Mouse (Mus musculus): ENCODE measurements around the gene Lmf1. TPM values are rescaled to one million over a fixed set of nuclear protein-coding genes. Genes with fewer than 3 reads are reported as not detected.
A peak's percentile ranks its signal among the peaks of the same experiment; 100 is the strongest.

Gene Lmf1
- total and polyA plus RNA-seq, 2 experiments from 2014 or later, result 19.8 to 27.6 TPM

DNA sequence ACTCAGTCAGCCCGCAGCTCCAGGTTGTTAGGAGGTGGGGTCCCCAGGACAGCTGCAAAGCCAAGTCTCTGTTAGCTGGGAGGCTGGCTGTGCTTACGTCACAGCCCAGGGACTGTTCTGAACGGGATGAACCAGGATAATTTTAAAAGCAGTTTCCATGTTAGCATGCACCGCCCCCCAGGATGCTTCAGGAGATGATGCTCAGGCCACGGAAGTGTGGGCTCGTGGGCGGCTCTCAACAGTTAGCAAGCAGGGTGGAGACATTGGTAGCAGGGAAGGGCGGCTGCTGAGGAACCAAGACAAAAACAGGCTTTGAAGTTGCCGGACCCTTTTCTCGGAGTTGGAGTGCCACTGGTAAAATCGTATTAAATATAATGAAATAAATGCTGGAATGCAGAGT, 45.0 kb downstream of the Lmf1 start:
- DNase-seq (ENCODE audit: low spot score), result no peak
- H3K36me3 ChIP-seq (ENCODE audit: insufficient read depth, low read length), result no peaks in the 10 kb centered on the region
- no peaks in the 10 kb centered on the region; the same call in 1 of the 2 replicates for H3K4me1 ChIP-seq (ENCODE audit: insufficient read depth, low read length)
- no peak overlapping the region for H3K9ac ChIP-seq (replicated peaks; ENCODE audit: low read length, poor library complexity, severe bottlenecking)
- TF ChIP-seq CTCF (IDR thresholded peaks at IDR 0.05), result no peak
- no peak for ATAC-seq (ENCODE audit: low FRiP score)
- 53% methylated on average over 11 of the region's 11 CpGs for WGBS
- H3K27me3 ChIP-seq (ENCODE audit: insufficient read depth, low read length), result no peaks in the 10 kb centered on the region
- no peaks in the 10 kb centered on the region for H3K9me3 ChIP-seq (ENCODE audit: low read length)
- H3K4me2 ChIP-seq (ENCODE audit: low read depth, low read length, poor library complexity, severe bottlenecking), result no peak overlapping the region
- no peak overlapping the region for H3K27ac ChIP-seq (ENCODE audit: low read depth, low read length)
- H3K4me3 ChIP-seq (ENCODE audit: low read depth, low read length), result no peak overlapping the region

DNA sequence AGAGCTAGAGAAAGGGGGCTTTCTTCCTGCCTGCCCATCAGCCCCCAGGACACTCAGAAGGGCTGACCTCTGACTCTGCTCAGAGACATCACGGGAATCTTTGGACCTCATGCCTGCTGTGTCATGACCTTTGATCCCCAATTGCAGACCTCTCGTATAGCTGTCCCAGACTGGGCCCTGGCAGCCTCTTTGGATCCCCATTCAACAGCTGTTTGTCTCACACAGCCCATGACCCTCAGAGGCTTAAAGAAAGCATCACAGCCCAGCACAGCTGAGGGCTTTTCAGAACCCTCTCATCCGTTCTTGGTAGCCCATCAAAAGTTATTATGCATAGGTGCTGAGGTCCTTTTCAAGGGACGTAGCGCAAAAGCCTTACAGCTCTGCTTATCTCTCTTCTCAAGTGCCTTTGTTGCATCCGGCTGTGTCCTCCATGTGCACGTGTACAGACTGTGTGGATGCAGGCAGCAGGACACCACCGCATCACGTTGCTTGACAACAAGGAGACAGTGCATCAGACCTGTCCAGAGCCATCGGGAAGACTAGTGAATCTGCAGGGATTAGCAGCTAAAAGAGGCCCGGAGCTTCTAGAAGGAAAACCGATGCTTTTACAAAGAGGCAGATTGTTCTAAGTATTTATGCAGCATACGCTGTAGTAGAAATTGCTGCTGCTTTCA, 45.7 kb downstream of the Lmf1 start:
- DNase-seq (ENCODE audit: low spot score), result no peak
- no peak overlapping the region; the same call in 1 of the 2 replicates for H3K9ac ChIP-seq (replicated peaks; ENCODE audit: low read length, poor library complexity, severe bottlenecking)

DNA sequence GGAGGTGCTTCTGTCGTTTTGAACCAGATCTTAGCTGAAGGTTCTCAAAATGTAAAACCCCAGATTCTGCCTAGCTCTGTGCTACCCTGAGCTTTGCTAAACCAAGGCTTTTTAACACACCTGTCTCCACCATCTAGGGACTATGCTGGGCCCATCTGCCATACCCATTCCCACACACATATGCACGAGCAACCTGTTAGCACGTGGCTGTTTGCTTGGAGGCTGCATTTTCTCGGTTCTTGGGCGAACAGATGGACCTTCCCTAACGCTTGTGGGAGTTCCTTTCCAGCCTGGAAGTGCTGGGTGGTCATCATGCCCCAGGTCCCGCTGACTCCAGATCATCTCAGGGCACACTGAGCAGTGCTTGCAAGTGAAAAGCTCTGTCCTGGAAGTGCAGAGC, 46.4 kb downstream of the Lmf1 start:
- H3K9ac ChIP-seq (replicated peaks; ENCODE audit: low read length, poor library complexity, severe bottlenecking), result no peak overlapping the region
- no peaks in the 10 kb centered on the region for H3K27me3 ChIP-seq (ENCODE audit: insufficient read depth, low read length)
- H3K4me1 ChIP-seq (ENCODE audit: insufficient read depth, low read length), result no peaks in the 10 kb centered on the region; the same call in 1 of the 2 replicates
- WGBS, result 81% methylated on average over 7 of the region's 7 CpGs
- H3K27ac ChIP-seq (ENCODE audit: low read depth, low read length), result peak overlapping the region; percentile 18; the same call in 1 of the 2 replicates
- no peaks in the 10 kb centered on the region for H3K36me3 ChIP-seq (ENCODE audit: insufficient read depth, low read length)
- ATAC-seq (ENCODE audit: low FRiP score), result no peak
- no peak for TF ChIP-seq CTCF (IDR thresholded peaks at IDR 0.05)
- no peaks in the 10 kb centered on the region for H3K9me3 ChIP-seq (ENCODE audit: low read length)
- no peak for DNase-seq (ENCODE audit: low spot score)
- H3K4me3 ChIP-seq (ENCODE audit: low read depth, low read length), result no peak overlapping the region
- H3K4me2 ChIP-seq (ENCODE audit: low read depth, low read length, poor library complexity, severe bottlenecking), result no peak overlapping the region

More for the DNA sequence above, 45.7 kb downstream of the Lmf1 start:
- 24% methylated on average over 13 of the region's 13 CpGs for WGBS
- Histone ChIP-seq H3K9me3 (ENCODE audit: low read length) (no peaks in the 10 kb centered on the region), H3K4me2 (ENCODE audit: low read depth, low read length, poor library complexity, severe bottlenecking) (no peak overlapping the region), H3K4me3 (ENCODE audit: low read depth, low read length) (no peak overlapping the region), H3K27ac (ENCODE audit: low read depth, low read length) (peak overlapping the region; percentile 18; the same call in 1 of the 2 replicates), H3K27me3 (ENCODE audit: insufficient read depth, low read length) (no peaks in the 10 kb centered on the region), H3K4me1 (ENCODE audit: insufficient read depth, low read length) (no peaks in the 10 kb centered on the region; the same call in 1 of the 2 replicates), H3K36me3 (ENCODE audit: insufficient read depth, low read length) (no peaks in the 10 kb centered on the region)
- TF ChIP-seq CTCF (IDR thresholded peaks at IDR 0.05), result no peak
- no peak for ATAC-seq (ENCODE audit: low FRiP score)

DNA sequence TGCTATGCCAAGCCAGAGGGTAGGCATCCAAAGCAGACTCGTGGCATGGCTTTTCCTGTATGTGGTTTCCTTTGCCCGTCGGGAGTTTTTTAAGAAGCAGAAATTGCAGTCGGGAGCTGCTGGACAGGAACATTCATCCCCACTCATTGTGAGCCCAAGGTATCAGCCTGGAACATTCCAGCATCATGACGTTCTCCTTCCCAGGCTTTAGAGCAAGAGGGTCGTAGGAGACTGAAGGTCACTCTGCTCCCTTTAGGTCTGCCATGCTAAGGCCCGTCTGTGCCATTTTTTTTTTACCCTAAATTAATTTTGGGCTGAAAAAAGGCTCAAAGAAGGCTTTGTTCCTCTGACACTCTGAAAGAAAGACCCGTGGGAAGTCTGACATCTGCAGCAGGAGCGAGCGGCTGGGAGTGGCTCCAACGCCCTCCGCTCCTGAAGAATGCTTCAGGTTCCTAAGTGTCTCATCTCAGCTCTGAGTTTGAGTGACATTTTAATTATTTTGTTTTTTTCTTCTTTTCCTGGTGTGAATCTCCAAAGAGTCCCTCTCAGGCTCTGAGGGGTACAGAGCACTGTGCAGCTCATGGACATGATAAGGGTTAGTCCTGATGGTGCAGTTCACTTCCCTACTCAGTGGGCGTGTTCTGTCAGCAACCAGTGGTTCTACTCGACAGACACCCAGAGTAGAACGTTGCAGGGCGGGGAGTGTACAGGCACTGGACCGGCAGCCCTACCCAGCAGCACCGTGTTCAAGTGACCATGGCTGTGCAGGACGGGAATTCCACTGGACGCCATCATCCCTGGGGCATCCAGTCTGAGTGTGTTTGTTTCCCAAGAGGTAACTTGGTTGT, 47.5 kb downstream of the Lmf1 start:
- WGBS, result 46% methylated on average over 20 of the region's 20 CpGs
- DNase-seq (ENCODE audit: low spot score), result no peak

DNA sequence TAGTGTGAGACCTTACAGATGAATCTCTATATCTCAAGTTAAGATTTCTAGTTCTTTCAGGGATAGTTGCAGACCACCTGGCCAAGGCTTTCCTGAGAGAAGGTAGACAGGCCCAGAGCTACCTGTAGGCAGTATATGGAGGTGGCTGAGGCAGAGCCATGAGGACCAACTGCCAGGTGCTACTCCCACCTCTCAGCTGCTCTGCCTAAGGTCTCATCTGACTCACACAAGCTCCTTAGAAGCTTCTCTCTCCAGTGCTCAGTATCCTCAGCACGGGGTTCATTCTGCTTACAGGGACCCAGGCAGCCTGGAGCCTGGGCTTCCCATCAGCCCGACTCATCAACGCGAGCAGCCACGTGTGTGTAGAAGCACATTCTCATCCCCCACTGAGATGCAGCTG, 51.4 kb downstream of the Lmf1 start:
- DNase-seq (ENCODE audit: low spot score) (no peak), ATAC-seq (ENCODE audit: low FRiP score) (no peak)
- Histone ChIP-seq H3K4me1 (ENCODE audit: insufficient read depth, low read length) (no peaks in the 10 kb centered on the region), H3K4me2 (ENCODE audit: low read depth, low read length, poor library complexity, severe bottlenecking) (no peak overlapping the region), H3K27me3 (ENCODE audit: insufficient read depth, low read length) (no peaks in the 10 kb centered on the region), H3K9me3 (ENCODE audit: low read length) (no peaks in the 10 kb centered on the region), H3K36me3 (ENCODE audit: insufficient read depth, low read length) (0 out of 2 replicates have a peak, but pooled peaks cover 11% of the 10 kb centered on the region), H3K4me3 (ENCODE audit: low read depth, low read length) (no peak overlapping the region), H3K27ac (ENCODE audit: low read depth, low read length) (no peak overlapping the region), H3K9ac (replicated peaks; ENCODE audit: low read length, poor library complexity, severe bottlenecking) (no peak overlapping the region)
- whole genome bisulfite sequencing, result 91% methylated on average over 5 of the region's 5 CpGs
- no peak for TF ChIP-seq CTCF (IDR thresholded peaks at IDR 0.05)

More for the DNA sequence above, 47.5 kb downstream of the Lmf1 start:
- H3K9ac ChIP-seq (replicated peaks; ENCODE audit: low read length, poor library complexity, severe bottlenecking), result no peak overlapping the region
- TF ChIP-seq CTCF (IDR thresholded peaks at IDR 0.05), result no peak
- no peaks in the 10 kb centered on the region for H3K27me3 ChIP-seq (ENCODE audit: insufficient read depth, low read length)
- H3K4me2 ChIP-seq (ENCODE audit: low read depth, low read length, poor library complexity, severe bottlenecking), result no peak overlapping the region
- no peaks in the 10 kb centered on the region for H3K9me3 ChIP-seq (ENCODE audit: low read length)
- H3K36me3 ChIP-seq (ENCODE audit: insufficient read depth, low read length), result no peaks in the 10 kb centered on the region
- H3K4me1 ChIP-seq (ENCODE audit: insufficient read depth, low read length), result no peaks in the 10 kb centered on the region; the same call in 1 of the 2 replicates
- H3K27ac ChIP-seq (ENCODE audit: low read depth, low read length), result no peak overlapping the region
- H3K4me3 ChIP-seq (ENCODE audit: low read depth, low read length), result no peak overlapping the region
- ATAC-seq (ENCODE audit: low FRiP score), result no peak

DNA sequence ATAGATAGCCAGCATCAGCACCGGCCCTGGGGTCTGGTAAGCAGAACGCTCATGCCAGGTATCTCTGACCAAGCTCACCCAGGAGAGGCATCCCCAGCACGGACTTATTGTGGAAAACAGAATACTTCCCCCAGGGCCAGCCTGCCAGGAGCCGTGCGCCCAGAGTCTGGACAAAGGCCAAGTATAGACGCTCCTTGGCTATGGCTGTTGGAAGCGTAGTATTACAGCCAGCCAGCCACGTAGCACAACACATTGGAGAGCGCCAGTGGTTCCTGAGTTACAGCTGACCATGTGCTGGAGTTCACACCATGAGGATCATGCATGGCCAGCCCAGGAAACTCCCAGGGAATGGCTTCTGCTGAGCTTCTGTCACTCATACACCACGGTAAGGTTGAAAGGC, 55.2 kb downstream of the Lmf1 start:
- 0 out of 2 replicates have a peak, but pooled peaks cover 11% of the 10 kb centered on the region for H3K36me3 ChIP-seq (ENCODE audit: insufficient read depth, low read length)
- no peak overlapping the region for H3K27ac ChIP-seq (ENCODE audit: low read depth, low read length)
- ATAC-seq (ENCODE audit: low FRiP score) (no peak), DNase-seq (ENCODE audit: low spot score) (peak; percentile 57)
- no peak overlapping the region for H3K9ac ChIP-seq (replicated peaks; ENCODE audit: low read length, poor library complexity, severe bottlenecking)
- H3K4me1 ChIP-seq (ENCODE audit: insufficient read depth, low read length), result no peaks in the 10 kb centered on the region
- 71% methylated on average over 10 of the region's 10 CpGs for WGBS
- no peaks in the 10 kb centered on the region for H3K9me3 ChIP-seq (ENCODE audit: low read length)
- no peak for TF ChIP-seq CTCF (IDR thresholded peaks at IDR 0.05)
- no peak overlapping the region for H3K4me2 ChIP-seq (ENCODE audit: low read depth, low read length, poor library complexity, severe bottlenecking)
- H3K27me3 ChIP-seq (ENCODE audit: insufficient read depth, low read length), result no peaks in the 10 kb centered on the region
- H3K4me3 ChIP-seq (ENCODE audit: low read depth, low read length), result no peak overlapping the region

Data from midbrain, postnatal 0 days (tissue).